Mouse (Mus musculus) C2C12 (cell line): ENCODE measurements around the gene Zfp866. TPM values are rescaled to one million over a fixed set of nuclear protein-coding genes. Genes with fewer than 3 reads are reported as not detected.

Experiments used
- H3K27me3 ChIP-seq: one replicate; pipeline ENCODE4 v1.6.1; 2011; ENCODE audit not compliant: control insufficient read depth, insufficient read depth, insufficient read length
- H3K36me3 ChIP-seq: one replicate; pipeline ENCODE4 v1.6.1; 2011; ENCODE audit not compliant: control insufficient read depth, insufficient read depth
- H3K4me3 ChIP-seq: one replicate; pipeline ENCODE4 v1.5.1; 2011; ENCODE audit warnings: mild to moderate bottlenecking, control low read depth; ENCODE audit not compliant: poor library complexity, insufficient read depth, severe bottlenecking
- H3K79me2 ChIP-seq: one replicate; pipeline ENCODE4 v1.6.1; 2011; ENCODE audit not compliant: control insufficient read depth, insufficient read depth
- H3K79me3 ChIP-seq: one replicate; pipeline ENCODE4 v1.6.1; 2011; ENCODE audit warnings: low read depth, control low read depth
- H3ac ChIP-seq: one replicate; pipeline ENCODE3; 2011; ENCODE audit warnings: low read depth; ENCODE audit not compliant: control insufficient read depth, insufficient read length
- CEBPB ChIP-seq: IDR thresholded peaks from one replicate; pipeline ENCODE4 v1.6.1; 2011; ENCODE audit warnings: low read depth, mild to moderate bottlenecking, control low read depth, moderate library complexity
- CTCF ChIP-seq: IDR thresholded peaks from one replicate; pipeline ENCODE4 v1.5.1; 2011; ENCODE audit not compliant: control insufficient read depth, insufficient read depth, insufficient read length
- FOSL1 ChIP-seq: IDR thresholded peaks from one replicate; pipeline ENCODE4 v1.8.0; 2011; ENCODE audit warnings: mild to moderate bottlenecking, low read length; ENCODE audit not compliant: poor library complexity, insufficient read depth, severe bottlenecking
- MAX ChIP-seq: IDR thresholded peaks from one replicate; pipeline ENCODE4 v1.6.1; 2011; ENCODE audit warnings: mild to moderate bottlenecking, control low read depth
- MYOD1 ChIP-seq: IDR thresholded peaks from one replicate; pipeline ENCODE4 v1.6.1; 2011; ENCODE audit warnings: low read depth; ENCODE audit not compliant: control insufficient read depth, insufficient read length
- MYOG ChIP-seq: IDR thresholded peaks from one replicate; pipeline ENCODE4 v1.6.1; 2011; ENCODE audit not compliant: control insufficient read depth, insufficient read length; ENCODE audit errors: extremely low read depth
- USF1 ChIP-seq: IDR thresholded peaks from one replicate; pipeline ENCODE4 v1.6.1; 2011; ENCODE audit warnings: low read depth, mild to moderate bottlenecking, control low read depth, moderate library complexity
- polyA plus RNA-seq: library from polyadenylated mRNA; unstranded; fragments of >200 nt; fragmentation: generic; extraction: Trizol; gene quantifications from one replicate; pipeline ENCODE4 v1.2.1, GENCODE M21; 2012; ENCODE audit warnings: missing spikeins

The Zfp866 gene
- polyA plus RNA-seq, 1 experiment = 3.9 TPM

DNA sequence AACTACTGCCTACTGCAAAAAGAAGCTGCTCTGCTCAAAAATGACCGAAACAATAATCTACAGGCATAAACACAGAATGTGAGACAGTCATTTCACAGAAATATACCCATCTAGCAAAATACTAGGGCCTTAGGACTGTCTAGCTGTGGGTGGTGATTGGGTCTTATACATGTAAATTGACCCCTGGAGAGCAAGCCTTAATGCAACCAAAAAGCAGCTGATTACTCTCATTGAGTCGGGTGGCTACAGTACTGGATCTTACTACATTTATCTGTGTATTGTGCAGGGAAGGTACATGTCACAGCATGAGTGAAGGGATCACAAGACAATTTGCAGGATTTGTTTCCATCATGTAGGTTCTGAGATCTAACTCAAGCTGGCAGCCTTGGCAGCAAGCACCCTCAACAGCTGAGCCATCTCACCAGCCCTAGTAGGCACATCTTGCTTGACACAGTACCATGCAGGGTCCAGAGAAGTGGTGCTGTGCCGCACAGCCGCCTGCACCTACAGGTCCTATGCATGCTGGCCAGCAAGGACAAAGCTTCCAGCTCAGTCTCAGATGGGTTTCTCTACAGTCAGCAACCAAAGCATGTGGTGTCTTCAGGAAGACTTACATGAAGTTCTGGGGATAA, 29.0 kb downstream of the Zfp866 start:
- Histone ChIP-seq H3K79me2 (no peaks in the 10 kb centered on the region), H3K79me3 (no peaks in the 10 kb centered on the region), H3K27me3 (no peaks in the 10 kb centered on the region), H3ac (no peak overlapping the region), H3K36me3 (peaks cover 46% of the 10 kb centered on the region), H3K4me3 (no peak overlapping the region)
- TF ChIP-seq FOSL1 (no peak), CTCF (no peak), MYOD1 (no peak), MYOG (no peak), MAX (no peak), CEBPB (no peak), USF1 (no peak)

DNA sequence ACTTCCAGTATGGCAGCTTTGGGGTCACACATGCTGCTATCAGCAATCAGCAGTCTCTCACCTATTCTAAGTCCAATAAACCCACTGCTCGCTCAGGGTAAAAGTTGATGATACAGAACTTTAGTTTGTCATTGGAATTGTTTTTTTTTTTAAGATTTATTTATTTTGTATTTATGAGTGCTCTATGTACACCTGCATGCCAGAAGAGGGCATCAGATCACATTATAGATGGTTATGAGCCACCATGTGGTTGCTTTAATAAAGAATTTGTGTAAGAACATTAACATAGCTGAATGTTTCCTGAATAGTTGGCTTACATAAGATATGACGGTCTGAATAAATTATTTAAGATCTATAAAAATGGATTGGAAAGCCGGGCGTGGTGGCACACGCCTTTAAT, 32.7 kb downstream of the Zfp866 start:
- Histone ChIP-seq H3ac (no peak overlapping the region), H3K27me3 (no peaks in the 10 kb centered on the region), H3K79me2 (no peaks in the 10 kb centered on the region), H3K36me3 (peaks cover 13% of the 10 kb centered on the region), H3K79me3 (no peaks in the 10 kb centered on the region), H3K4me3 (no peak overlapping the region)
- TF ChIP-seq USF1 (no peak), MYOG (no peak), CEBPB (no peak), CTCF (no peak), MAX (no peak), FOSL1 (no peak), MYOD1 (no peak)

DNA sequence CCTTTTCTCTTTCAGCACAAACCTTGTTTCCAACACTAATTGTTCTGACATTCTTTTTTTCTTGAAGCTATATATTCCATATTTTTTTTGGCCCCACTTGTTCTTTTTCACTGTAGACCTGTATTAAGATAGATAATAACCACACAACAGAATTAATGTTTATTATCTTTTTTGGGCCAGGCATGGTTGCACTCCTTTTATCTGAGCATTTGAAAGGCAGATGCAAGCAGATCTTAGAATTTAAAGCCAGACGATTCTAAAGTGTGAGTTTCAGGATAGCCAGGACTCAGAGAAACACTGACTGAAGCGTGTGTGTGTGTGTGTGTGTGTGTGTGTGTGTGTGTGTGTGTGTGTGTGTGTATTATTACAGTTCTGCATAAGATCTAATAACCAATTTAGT, 38.5 kb downstream of the Zfp866 start:
- Histone ChIP-seq H3K4me3 (no peak overlapping the region), H3K36me3 (no peaks in the 10 kb centered on the region), H3K79me2 (no peaks in the 10 kb centered on the region), H3K79me3 (no peaks in the 10 kb centered on the region), H3K27me3 (no peaks in the 10 kb centered on the region), H3ac (no peak overlapping the region)
- no peak for TF ChIP-seq USF1
- no peak for TF ChIP-seq CTCF
- no peak for TF ChIP-seq MAX
- TF ChIP-seq CEBPB = no peak
- TF ChIP-seq MYOD1 = no peak
- TF ChIP-seq MYOG = no peak
- TF ChIP-seq FOSL1 = no peak

DNA sequence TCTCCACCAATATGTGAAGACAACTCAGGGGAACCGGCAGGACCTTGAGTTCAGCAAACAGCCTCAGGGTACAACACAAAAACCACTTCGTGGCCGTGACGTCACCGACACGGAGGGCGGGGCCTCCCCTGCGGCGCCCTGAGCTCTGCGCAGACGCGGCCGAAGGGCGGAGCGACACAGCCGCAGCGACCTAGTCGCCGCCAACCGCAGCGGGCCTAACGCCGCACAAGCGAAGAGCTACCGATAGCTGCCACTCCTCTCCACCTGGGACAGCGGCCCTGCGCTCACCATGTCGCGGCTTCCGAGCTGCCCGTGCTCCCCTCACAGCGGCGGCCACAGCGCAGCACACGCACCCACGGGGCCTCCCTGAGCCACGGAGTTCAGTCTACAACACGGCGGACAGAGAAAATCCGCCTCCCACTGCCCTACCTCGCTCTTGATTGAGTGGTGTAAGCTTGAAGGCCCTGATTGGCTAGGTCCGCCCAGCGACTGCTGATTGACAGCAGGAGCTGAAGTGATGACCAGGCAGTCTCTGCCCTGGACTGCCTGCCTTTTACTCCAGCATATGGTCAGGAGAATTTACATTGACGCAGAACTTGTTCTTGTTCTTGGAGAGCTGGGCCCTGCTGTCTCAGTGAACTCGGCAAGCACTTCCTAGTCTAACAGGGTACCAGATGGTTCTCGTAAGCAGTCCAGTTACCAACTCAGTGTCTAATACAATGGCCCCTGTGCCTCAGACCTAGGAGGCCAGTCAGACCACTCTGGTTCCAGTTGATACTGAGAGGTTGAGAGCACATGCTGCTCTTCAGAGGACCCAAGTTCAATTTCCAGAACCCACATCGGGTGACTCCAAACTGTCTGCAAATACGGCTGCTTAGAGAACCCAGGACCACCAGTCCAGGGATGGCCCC, 41.2 kb downstream of the Zfp866 start, which contains the start of gene Zfp963:
Zfp963 (minus strand) TSS at position 427 of the 911 bp plus-strand sequence.
- Histone ChIP-seq H3K4me3 (peak within 1 kb of the TSS; percentile 45), H3K36me3 (no peaks in the 10 kb centered on the region), H3K27me3 (no peaks in the 10 kb centered on the region), H3ac (peak within 1 kb of the TSS; percentile 98), H3K79me3 (no peaks in the 10 kb centered on the region), H3K79me2 (no peaks in the 10 kb centered on the region)
- TF ChIP-seq CEBPB (no peak), USF1 (no peak), MAX (no peak), FOSL1 (no peak), CTCF (no peak), MYOG (no peak)

DNA sequence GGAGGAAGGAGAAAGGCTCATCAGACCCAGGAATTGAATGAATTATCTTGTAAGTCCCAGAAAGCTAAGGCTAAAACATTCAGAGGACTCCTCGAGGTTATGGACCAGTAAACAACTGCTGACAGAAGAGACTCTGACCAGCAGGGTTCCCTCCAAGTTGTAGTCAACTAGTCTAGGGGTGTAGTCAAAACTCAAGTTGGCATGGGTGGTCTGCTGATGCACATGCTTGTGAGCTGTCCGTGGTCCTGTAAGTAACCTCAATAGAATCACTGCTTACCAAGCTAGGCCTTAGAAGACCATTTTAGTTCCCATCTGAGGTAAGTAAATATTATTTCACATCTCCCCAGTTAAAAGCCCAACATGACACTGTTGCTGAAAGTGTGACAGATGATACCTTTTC, 49.7 kb downstream of the Zfp866 start:
- Histone ChIP-seq H3K36me3 (no peaks in the 10 kb centered on the region), H3K79me3 (no peaks in the 10 kb centered on the region)

More for the DNA sequence above, 49.7 kb downstream of the Zfp866 start:
- H3K79me2 ChIP-seq = no peaks in the 10 kb centered on the region
- no peaks in the 10 kb centered on the region for H3K27me3 ChIP-seq
- no peak overlapping the region for H3ac ChIP-seq
- no peak overlapping the region for H3K4me3 ChIP-seq
- no peak for TF ChIP-seq MYOD1
- TF ChIP-seq CTCF = no peak
- no peak for TF ChIP-seq USF1
- TF ChIP-seq MYOG = no peak
- no peak for TF ChIP-seq CEBPB
- no peak for TF ChIP-seq MAX
- no peak for TF ChIP-seq FOSL1
